Mouse (Mus musculus): ENCODE measurements around the gene Rbms3. TPM values are rescaled to one million over a fixed set of nuclear protein-coding genes. Genes with fewer than 3 reads are reported as not detected.

Gene Rbms3
- total RNA-seq (2022): 1 to 10 TPM; 3.4 to 5.5 (median 3.5) TPM

DNA sequence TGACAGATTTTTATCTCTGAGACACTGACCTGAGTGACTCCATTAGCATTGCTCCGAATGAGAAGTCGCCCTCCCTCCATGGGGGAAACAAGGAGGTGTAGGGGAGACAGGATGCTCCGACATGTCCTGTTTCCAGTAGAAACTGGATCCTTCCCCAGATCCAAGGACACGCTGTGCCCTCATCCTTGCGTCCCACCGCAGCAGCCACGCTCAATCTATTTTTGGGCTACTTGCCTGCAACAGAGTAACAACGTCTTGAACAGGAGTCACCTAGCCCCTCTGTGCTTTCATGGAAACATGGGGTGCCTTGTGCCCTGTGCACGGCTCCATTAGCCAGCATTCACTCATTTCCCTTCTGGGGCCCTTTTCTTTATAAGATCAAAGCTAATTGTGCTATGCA lies at the start of gene Rbms3:
Gene Rbms3 (minus strand): TSS at position 143 of the 400 bp plus-strand sequence.
- no peak for DNase-seq (ENCODE audit: low spot score in 2 of 2)

GRCm38 (mm10) chr9:117673311-117673710 lies 43.6 kb upstream of the Rbms3 start:
- DNase-seq (ENCODE audit: low spot score in 2 of 2): no peak

GRCm38 (mm10) chr9:117654626-117655025 lies 24.9 kb upstream of the Rbms3 start:
- no peak for DNase-seq (ENCODE audit: low spot score in 2 of 2)

DNA sequence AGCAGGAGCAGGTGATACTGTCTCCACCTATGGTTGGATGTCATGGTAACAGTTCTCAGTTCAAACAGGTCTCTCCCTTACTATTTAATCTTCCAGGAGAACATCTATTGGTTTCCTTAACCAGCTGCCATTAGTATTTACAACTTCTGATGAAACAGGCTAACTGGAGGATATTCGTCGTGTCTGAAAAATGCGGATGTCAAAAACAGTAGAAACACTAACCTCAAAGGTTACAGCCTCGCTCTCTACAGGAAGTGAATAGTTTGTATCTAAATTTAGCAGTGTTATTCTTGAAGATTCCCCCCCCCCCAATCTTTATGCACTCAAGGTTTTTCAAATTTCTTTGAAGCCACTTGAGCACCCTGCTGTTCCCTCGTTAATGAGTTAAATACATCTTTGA lies 23.9 kb upstream of the Rbms3 start:
- no peak for DNase-seq (ENCODE audit: low spot score in 2 of 2)

DNA sequence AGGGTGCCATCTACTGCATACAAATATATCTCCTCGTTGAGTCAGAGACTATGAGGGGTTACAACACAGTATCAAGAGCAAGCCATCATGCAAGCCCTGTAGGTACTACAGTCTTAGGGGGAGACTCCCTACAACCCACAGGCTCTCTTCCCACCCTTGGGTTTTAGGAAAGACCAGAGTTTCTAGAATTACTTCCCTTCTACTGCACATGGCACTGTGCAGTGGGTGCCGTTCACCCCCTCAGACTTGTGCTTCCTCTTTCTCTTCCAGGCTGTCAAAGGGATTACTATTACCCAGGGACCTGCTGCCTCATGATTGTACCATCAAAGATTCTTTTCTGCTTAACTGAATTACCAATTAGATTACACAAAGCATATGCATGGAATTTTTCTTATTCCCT lies 16.4 kb upstream of the Rbms3 start:
- DNase-seq (ENCODE audit: low spot score in 2 of 2): no peak

GRCm38 (mm10) chr9:117641090-117641782 lies 11.5 kb upstream of the Rbms3 start:
- no peak for DNase-seq (ENCODE audit: low spot score in 2 of 2)

GRCm38 (mm10) chr9:117638623-117639185 lies 9.0 kb upstream of the Rbms3 start:
- no peak for DNase-seq (ENCODE audit: low spot score in 2 of 2)

- no peak for DNase-seq (ENCODE audit: low spot score in 2 of 2)
Observed at GRCm38 (mm10) chr9:117636492-117636891, 6.8 kb upstream of the Rbms3 start.

GRCm38 (mm10) chr9:117627173-117627572 lies 2.5 kb downstream of the Rbms3 start:
- DNase-seq (ENCODE audit: low spot score in 2 of 2): no peak

GRCm38 (mm10) chr9:117600781-117601180 lies 28.9 kb downstream of the Rbms3 start:
- DNase-seq (ENCODE audit: low spot score in 2 of 2): no peak

DNA sequence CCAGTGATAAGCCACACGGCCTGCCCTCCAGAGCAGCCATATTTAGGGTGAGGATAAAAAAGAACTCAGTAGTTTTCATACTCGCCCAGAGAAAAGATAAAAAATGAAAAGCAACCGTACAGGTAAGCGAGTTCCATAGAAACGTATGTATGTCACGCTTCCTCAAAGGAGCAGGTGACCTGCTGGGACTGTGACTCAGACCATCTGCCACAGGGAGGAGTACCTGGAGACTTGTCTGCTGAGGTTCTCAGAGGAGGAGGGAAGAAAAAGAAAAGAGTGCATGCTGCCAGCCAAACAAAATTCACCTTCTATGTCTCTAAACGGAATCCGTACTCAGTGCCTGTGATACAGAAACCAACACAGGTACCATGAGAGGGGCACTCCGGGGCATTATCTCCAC lies 30.4 kb downstream of the Rbms3 start:
- DNase-seq (ENCODE audit: low spot score in 2 of 2): no peak

DNA sequence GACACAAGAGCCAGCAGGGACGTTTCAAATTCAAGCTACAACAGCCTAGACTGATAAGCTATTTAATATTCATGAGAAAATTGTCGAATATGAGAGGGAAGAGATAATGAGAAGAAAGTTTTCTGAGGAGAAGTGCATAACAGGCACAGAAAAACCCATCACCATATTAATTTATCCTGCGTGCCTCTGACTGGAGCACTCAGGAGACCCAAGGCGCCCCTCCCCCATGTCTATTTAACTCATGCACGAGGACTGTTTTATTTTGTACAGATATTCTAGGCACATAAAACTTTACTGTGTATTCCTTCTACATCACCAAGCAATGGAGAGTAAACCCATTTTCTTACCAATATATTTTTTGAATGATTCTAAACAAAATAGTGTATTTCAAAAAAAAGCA lies 33.6 kb downstream of the Rbms3 start:
- no peak for DNase-seq (ENCODE audit: low spot score in 2 of 2)

GRCm38 (mm10) chr9:117585345-117585744 lies 44.4 kb downstream of the Rbms3 start:
- DNase-seq (ENCODE audit: low spot score in 2 of 2): no peak

DNA sequence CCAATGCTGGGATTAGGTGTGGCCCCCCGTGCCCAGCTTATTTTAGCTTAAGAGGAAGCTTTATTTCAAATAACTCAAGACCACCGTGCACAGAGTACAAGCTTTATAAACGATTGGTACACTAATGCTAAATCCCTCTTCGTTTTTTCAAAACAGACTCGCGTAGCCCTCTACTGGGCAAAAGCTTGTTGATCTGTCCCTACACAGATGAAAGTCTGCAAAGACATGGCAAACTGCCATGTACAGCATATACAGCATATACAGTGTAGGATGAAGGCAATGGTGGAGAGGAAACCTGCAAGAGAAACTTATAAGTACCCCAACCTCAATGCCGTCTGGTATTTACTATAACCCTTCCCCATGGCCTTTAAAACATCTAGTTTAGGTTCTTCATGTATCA lies 46.1 kb downstream of the Rbms3 start:
- no peak for DNase-seq (ENCODE audit: low spot score in 2 of 2)

- no peak for DNase-seq (ENCODE audit: low spot score in 2 of 2)
Observed at GRCm38 (mm10) chr9:117582591-117582990, 47.1 kb downstream of the Rbms3 start.

GRCm38 (mm10) chr9:117571186-117571855 lies 58.4 kb downstream of the Rbms3 start:
- DNase-seq (ENCODE audit: low spot score in 2 of 2): no peak

DNA sequence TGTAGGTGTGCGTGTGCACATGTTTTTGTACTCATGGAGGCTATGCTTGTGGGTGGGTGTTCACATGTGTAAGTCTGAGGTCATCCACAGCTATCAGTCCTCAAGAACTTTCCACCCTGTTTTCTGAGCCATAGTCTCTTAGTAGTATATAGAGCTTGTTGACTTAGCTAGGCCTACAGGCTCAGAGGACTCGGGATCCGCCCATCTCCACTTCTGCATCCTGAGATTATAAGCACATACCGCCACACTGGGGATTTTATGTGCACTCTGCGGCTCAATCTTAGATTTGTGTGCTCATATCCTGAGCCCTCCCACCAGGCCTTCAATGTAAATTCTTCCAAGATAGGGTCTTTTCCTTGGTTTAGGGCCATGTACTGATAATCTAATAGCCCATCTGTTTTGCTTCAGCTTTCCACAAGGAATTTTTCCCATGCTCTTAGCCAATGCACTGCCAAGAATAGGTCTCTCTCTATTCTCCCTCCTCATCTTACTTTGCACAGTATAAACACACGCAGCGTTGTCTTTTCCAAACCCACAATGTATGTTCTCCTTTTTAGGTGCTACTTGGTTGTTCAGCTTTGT lies 59.4 kb downstream of the Rbms3 start:
- no peak for DNase-seq (ENCODE audit: low spot score in 2 of 2)

GRCm38 (mm10) chr9:117566293-117566692 lies 63.4 kb downstream of the Rbms3 start:
- no peak for DNase-seq (ENCODE audit: low spot score in 2 of 2)

DNA sequence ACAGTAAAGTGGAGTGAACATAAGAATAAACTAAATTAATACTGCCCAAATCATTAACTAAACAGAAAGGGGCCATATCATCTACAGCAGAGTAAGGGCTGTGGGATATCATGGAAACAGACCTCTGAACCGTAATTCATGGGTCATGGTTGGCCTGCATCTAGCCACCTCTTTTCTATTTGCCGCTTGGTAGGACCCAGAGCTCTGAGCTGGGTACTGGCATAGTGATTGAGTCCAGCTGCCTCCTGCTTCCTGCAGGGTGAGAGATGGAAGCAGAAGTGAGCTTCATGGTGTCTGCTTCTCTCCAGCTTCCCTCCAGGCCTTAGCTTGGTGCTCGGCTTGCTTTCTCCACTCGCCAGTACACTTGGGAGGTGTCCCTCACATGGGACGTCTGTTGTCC lies 71.2 kb downstream of the Rbms3 start:
- no peak for DNase-seq (ENCODE audit: low spot score in 2 of 2)

DNA sequence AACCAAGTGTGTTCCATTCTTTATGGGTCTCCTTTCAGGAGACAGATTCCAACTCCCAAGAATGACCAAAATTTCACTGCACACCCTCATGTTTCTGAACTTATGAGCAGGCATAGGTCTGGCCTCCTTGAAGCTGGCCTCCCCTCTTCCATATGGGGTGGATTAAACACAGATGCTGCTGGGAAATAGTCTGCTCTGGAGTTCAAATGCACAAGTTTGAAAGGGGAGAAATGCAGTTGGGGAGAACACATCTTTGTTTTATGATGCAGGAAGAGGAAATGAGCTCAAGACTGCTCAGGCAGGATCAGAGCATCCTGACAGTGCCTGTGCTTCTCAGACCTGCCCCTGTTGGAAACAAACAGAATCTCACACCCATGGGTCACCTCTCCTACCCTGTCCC lies 75.4 kb downstream of the Rbms3 start:
- DNase-seq (ENCODE audit: low spot score in 2 of 2): no peak

DNA sequence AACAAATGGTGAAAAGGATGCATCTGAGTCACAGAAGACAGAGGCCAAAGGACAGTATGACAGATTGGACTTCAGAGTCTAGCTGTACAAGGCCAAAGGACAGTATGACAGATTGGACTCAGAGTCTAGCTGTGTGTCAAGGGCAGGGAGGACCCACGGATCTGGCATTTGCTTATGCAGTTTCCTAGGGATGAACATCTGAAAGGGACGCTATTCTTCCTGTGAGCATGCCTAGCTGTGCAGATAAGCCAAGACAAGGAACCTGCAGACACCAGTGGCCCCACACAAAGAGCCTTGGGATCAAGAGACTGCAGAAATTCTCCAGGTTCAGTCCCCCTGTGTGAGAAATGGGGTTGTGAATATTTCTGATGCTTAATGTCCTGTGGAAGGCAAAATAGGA lies 100.4 kb downstream of the Rbms3 start:
- DNase-seq (ENCODE audit: low spot score in 2 of 2): no peak

- no peak for DNase-seq (ENCODE audit: low spot score in 2 of 2)
Observed at GRCm38 (mm10) chr9:117508941-117509340, 120.8 kb downstream of the Rbms3 start.

GRCm38 (mm10) chr9:117491866-117492265 lies 137.8 kb downstream of the Rbms3 start:
- no peak for DNase-seq (ENCODE audit: low spot score in 2 of 2)

All from gastrocnemius, adult 8-10 months (tissue).